ENCODE assay signal across 38 mouse cellular contexts in genomic region chr17:86902399-86903067, GRCm38 (mm10). TPM values are rescaled to one million over a fixed set of nuclear protein-coding genes. Genes with fewer than 3 reads are reported as not detected.
"Had no signal": no experiment of that assay in that cellular context is flagged by ENCODE, and none has a peak within 500 bp of the region (broad histone marks: within the 10 kb centered on the region; RNA-seq: fewer than 3 reads in every experiment).

No protein-coding gene starts in this region.

- H3K36me3 ChIP-seq: heart, embryonic 13.5 days; heart, embryonic 15.5 days; hindbrain, embryonic 10.5 days; hindbrain, embryonic 12.5 days; limb, embryonic 12.5 days; liver, embryonic 13.5 days; liver, embryonic 15.5 days had no signal

- H3K4me2 ChIP-seq: heart, embryonic 13.5 days; heart, embryonic 15.5 days; hindbrain, embryonic 12.5 days; hindbrain, embryonic 14.5 days; limb, embryonic 12.5 days; liver, embryonic 13.5 days; liver, embryonic 15.5 days had no signal

- DNase-seq: gastrocnemius, adult 2 months; gastrocnemius, postnatal 10 days; gastrocnemius, postnatal 25 days; heart, adult 2 months; heart, postnatal 14 days; heart, postnatal 36 days; kidney, adult 18-20 months; kidney, adult 8-10 months; kidney, postnatal 10 days; kidney, postnatal 25 days; kidney, postnatal 4 days; layer of hippocampus, postnatal 36 days; left cerebral cortex, postnatal 4 days; liver; liver, embryonic 13.5 days; liver, postnatal 0 days had no signal

- H3K9ac ChIP-seq: heart, embryonic 13.5 days; heart, embryonic 15.5 days; hindbrain, embryonic 12.5 days; hindbrain, embryonic 14.5 days; limb, embryonic 12.5 days; liver, embryonic 13.5 days; liver, embryonic 15.5 days; liver, postnatal 0 days had no signal

- H3K4me3 ChIP-seq: gastrocnemius, adult 2 months; heart, adult 2 months; heart, embryonic 13.5 days; heart, embryonic 15.5 days; hindbrain, embryonic 10.5 days; hindbrain, embryonic 12.5 days; layer of hippocampus, adult 2 months; limb, embryonic 12.5 days; liver, embryonic 13.5 days; liver, embryonic 15.5 days had no signal

- ATAC-seq: hindbrain, embryonic 16.5 days; inflammation-experienced regulatory T-cells, adult 6 months; intestine, embryonic 16.5 days; liver, postnatal 0 days had no signal

- H3K27ac ChIP-seq: gastrocnemius, adult 2 months; heart, adult 2 months; heart, embryonic 13.5 days; heart, embryonic 15.5 days; hindbrain, embryonic 10.5 days; hindbrain, embryonic 12.5 days; hindbrain, embryonic 14.5 days; limb, embryonic 12.5 days; liver, embryonic 13.5 days; liver, embryonic 15.5 days had no signal

- H3K27me3 ChIP-seq: liver, embryonic 13.5 days; liver, embryonic 15.5 days had no signal

- H3K9me3 ChIP-seq: heart, embryonic 13.5 days; heart, embryonic 15.5 days; hindbrain, embryonic 10.5 days; hindbrain, embryonic 12.5 days; limb, embryonic 12.5 days; liver, embryonic 13.5 days; liver, embryonic 15.5 days had no signal

RNA-seq across cellular contexts. Expression of gene Tmem247, which starts 14.6 kb away (rescaled TPM):
- total RNA-seq: gastrocnemius, adult 2 months; gastrocnemius, postnatal 10 days; gastrocnemius, postnatal 25 days; gastrocnemius, postnatal 4 days; granulocyte monocyte progenitor cell, adult 5-6 weeks; heart, adult 2 months; heart, postnatal 14 days; heart, postnatal 36 days; layer of hippocampus, adult 2 months; layer of hippocampus, postnatal 10 days; layer of hippocampus, postnatal 36 days; left cerebral cortex, adult 18-20 months; left cerebral cortex, adult 8-10 months; left cerebral cortex, postnatal 10 days; left cerebral cortex, postnatal 25 days; left cerebral cortex, postnatal 4 days had no signal
- polyA plus RNA-seq: heart, adult 2 months; heart, embryonic 13.5 days; heart, embryonic 15.5 days; heart, postnatal 0 days; hindbrain, embryonic 10.5 days; hindbrain, embryonic 12.5 days; hindbrain, embryonic 14.5 days; hindbrain, embryonic 16.5 days; inflammation-experienced regulatory T-cells, adult 6 months; intestine, embryonic 16.5 days; kidney, embryonic 14.5 days; kidney, embryonic 16.5 days; limb, embryonic 12.5 days; limb, embryonic 14.5 days; liver, embryonic 13.5 days; liver, embryonic 15.5 days; liver, postnatal 0 days had no signal

RNA-seq across cellular contexts. Expression of gene Atp6v1e2, which starts 45.2 kb away (rescaled TPM):
- total RNA-seq: gastrocnemius, adult 2 months; gastrocnemius, postnatal 10 days; gastrocnemius, postnatal 25 days; gastrocnemius, postnatal 4 days; granulocyte monocyte progenitor cell, adult 5-6 weeks; heart, adult 2 months; heart, postnatal 14 days; heart, postnatal 36 days; layer of hippocampus, adult 2 months; layer of hippocampus, postnatal 36 days; left cerebral cortex, adult 18-20 months; left cerebral cortex, adult 8-10 months; left cerebral cortex, postnatal 10 days; left cerebral cortex, postnatal 4 days had no signal
- polyA plus RNA-seq: heart, adult 2 months; heart, embryonic 13.5 days; heart, postnatal 0 days; hindbrain, embryonic 10.5 days; hindbrain, embryonic 12.5 days; hindbrain, embryonic 14.5 days; inflammation-experienced regulatory T-cells, adult 6 months; kidney, embryonic 14.5 days; kidney, embryonic 16.5 days; limb, embryonic 12.5 days; limb, embryonic 14.5 days; liver, embryonic 13.5 days; liver, embryonic 15.5 days; liver, postnatal 0 days had no signal
